Comparison of ENCODE assay signal across 15 mouse cellular contexts in the genomic region with DNA sequence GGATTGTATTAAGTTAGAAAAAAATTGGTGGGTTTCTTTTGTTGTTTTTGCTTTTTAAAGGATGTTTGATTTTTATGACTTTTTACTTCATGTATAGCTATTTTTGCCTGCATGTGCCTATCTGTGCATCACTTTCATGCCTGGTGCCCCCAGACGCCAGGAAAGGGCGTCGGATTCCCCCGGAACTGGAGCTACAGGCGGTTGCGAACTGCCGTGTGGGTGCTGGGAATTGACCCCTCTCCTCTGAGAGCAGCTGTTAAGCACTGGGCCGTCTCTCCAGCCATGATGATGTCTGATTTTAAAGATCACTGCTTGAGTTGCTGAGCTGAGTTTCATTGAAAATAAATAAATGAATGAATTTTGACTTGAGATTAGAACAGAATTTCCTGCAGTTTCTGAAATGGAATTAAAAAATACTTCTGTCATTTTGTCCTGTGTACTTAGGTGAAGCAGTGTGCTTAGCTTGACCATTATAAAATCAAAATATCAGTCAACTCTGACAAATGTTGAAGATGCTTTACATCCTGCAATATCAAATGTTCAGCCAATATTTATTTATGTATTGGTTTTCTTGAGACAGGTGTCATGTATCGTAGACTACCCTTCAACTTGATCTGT. TPM values are rescaled to one million over a fixed set of nuclear protein-coding genes. Genes with fewer than 3 reads are reported as not detected.
DNase-seq lines count a peak whose midpoint lies in the region; ATAC-seq lines count a peak whose summit lies in the region.
"Had no signal": no experiment of that assay in that cellular context is flagged by ENCODE, and none has a peak within 500 bp of the region (broad histone marks: within the 10 kb centered on the region; RNA-seq: fewer than 3 reads in every experiment).

A gene (plus strand): TSS at position 568 of the 618 bp plus-strand sequence.

- H3K9ac ChIP-seq in lung, embryonic 15.5 days = no peak within 1 kb of the TSS
- H3K9ac ChIP-seq in limb, embryonic 12.5 days (replicated peaks) = no peak within 1 kb of the TSS
- H3K9ac ChIP-seq: hindbrain, embryonic 13.5 days had no signal

- H3K4me1 ChIP-seq in heart, embryonic 10.5 days = peaks cover 56% of the 10 kb centered on the region
- H3K4me1 ChIP-seq in lung, embryonic 15.5 days = peaks cover 21% of the 10 kb centered on the region
- H3K4me1 ChIP-seq in embryonic facial prominence, embryonic 10.5 days = peaks cover 37% of the 10 kb centered on the region
- peaks cover 31% of the 10 kb centered on the region for H3K4me1 ChIP-seq in limb, embryonic 12.5 days (replicated peaks)
- H3K4me1 ChIP-seq: hindbrain, embryonic 13.5 days had no signal

- H3K9me3 ChIP-seq in heart, embryonic 10.5 days = no peaks in the 10 kb centered on the region
- no peaks in the 10 kb centered on the region for H3K9me3 ChIP-seq in lung, embryonic 15.5 days
- no peaks in the 10 kb centered on the region for H3K9me3 ChIP-seq in embryonic facial prominence, embryonic 10.5 days
- no peaks in the 10 kb centered on the region for H3K9me3 ChIP-seq in limb, embryonic 12.5 days
- H3K9me3 ChIP-seq: hindbrain, embryonic 13.5 days had no signal

- H3K4me3 ChIP-seq in heart, embryonic 10.5 days = no peak within 1 kb of the TSS
- no peak within 1 kb of the TSS for H3K4me3 ChIP-seq in lung, embryonic 15.5 days
- H3K4me3 ChIP-seq in embryonic facial prominence, embryonic 10.5 days = no peak within 1 kb of the TSS
- no peak within 1 kb of the TSS for H3K4me3 ChIP-seq in limb, embryonic 12.5 days (replicated peaks)
- H3K4me3 ChIP-seq: hindbrain, embryonic 13.5 days had no signal

- no peak within 1 kb of the TSS for H3K4me2 ChIP-seq in lung, embryonic 15.5 days
- H3K4me2 ChIP-seq in limb, embryonic 12.5 days = no peak within 1 kb of the TSS
- H3K4me2 ChIP-seq: hindbrain, embryonic 13.5 days had no signal

- H3K27ac ChIP-seq in heart, embryonic 10.5 days = peak within 1 kb of the TSS; percentile 89
- peak within 1 kb of the TSS; percentile 69 for H3K27ac ChIP-seq in lung, embryonic 15.5 days
- 0 out of 2 replicates have a peak within 1 kb of the TSS, but pooled peaks have one; percentile 61 for H3K27ac ChIP-seq in embryonic facial prominence, embryonic 10.5 days (replicated peaks)
- peak within 1 kb of the TSS; percentile 4; the same call in 1 of the 2 replicates for H3K27ac ChIP-seq in limb, embryonic 12.5 days
- H3K27ac ChIP-seq: hindbrain, embryonic 13.5 days had no signal

- intact Hi-C loops in heart, postnatal 14 days (cut with DNase I) = no loop called here

- no peak for DNase-seq in heart, embryonic 10.5 days (ENCODE audit: low spot score)
- DNase-seq in heart, postnatal 14 days = no peak
- no peak for DNase-seq in lung, postnatal 10 days
- DNase-seq in embryonic facial prominence, embryonic 10.5 days (ENCODE audit: low spot score) = no peak
- DNase-seq in B cell, adult 2 months = no peak
- DNase-seq in cerebellum, postnatal 4 days (ENCODE audit: low spot score in 2 of 2) = no peak
- DNase-seq: adrenal gland, adult 8-10 months; thymus, adult 2 months had no signal

- peaks cover 2% of the 10 kb centered on the region; the same call in 1 of the 2 replicates for H3K36me3 ChIP-seq in heart, embryonic 10.5 days
- H3K36me3 ChIP-seq in lung, embryonic 15.5 days = no peaks in the 10 kb centered on the region
- H3K36me3 ChIP-seq in embryonic facial prominence, embryonic 10.5 days (replicated peaks) = peaks cover 47% of the 10 kb centered on the region
- H3K36me3 ChIP-seq in limb, embryonic 12.5 days = peaks cover 69% of the 10 kb centered on the region
- H3K36me3 ChIP-seq: hindbrain, embryonic 13.5 days had no signal

- WGBS in heart, embryonic 10.5 days = 87% methylated on average over 9 of the region's 9 CpGs
- WGBS in lung, embryonic 15.5 days = 79% methylated on average over 9 of the region's 9 CpGs
- WGBS in embryonic facial prominence, embryonic 10.5 days = 85% methylated on average over 9 of the region's 9 CpGs
- WGBS in limb, embryonic 12.5 days = 86% methylated on average over 9 of the region's 9 CpGs

- ATAC-seq in lung, embryonic 15.5 days (ENCODE audit: borderline replicate concordance, extremely low read depth, low FRiP score, low TSS enrichment) = no peak
- no peak for ATAC-seq in limb, embryonic 12.5 days (ENCODE audit: insufficient number of reproducible peaks, insufficient read depth, low FRiP score, low TSS enrichment, low read depth)

- no peaks in the 10 kb centered on the region for H3K27me3 ChIP-seq in heart, embryonic 10.5 days (ENCODE audit: insufficient read depth, poor library complexity, severe bottlenecking)
- H3K27me3 ChIP-seq in lung, embryonic 15.5 days = no peaks in the 10 kb centered on the region
- no peaks in the 10 kb centered on the region for H3K27me3 ChIP-seq in embryonic facial prominence, embryonic 10.5 days (replicated peaks; ENCODE audit: low read depth, poor library complexity, severe bottlenecking)
- H3K27me3 ChIP-seq in limb, embryonic 12.5 days = no peaks in the 10 kb centered on the region
- H3K27me3 ChIP-seq: hindbrain, embryonic 13.5 days had no signal

RNA-seq across cellular contexts. Expression of the gene that starts here (rescaled TPM):
- not detected in 2 replicates for polyA plus RNA-seq in heart, embryonic 10.5 days (2016; fragmentation: Nextera tagmentation; extraction: Ambion mirVana)
- total RNA-seq in heart, postnatal 14 days (2021) = not detected
- polyA plus RNA-seq in lung, embryonic 15.5 days (2015; fragmentation: Nextera tagmentation; extraction: Ambion mirVana) = not detected in 2 replicates
- polyA plus RNA-seq in embryonic facial prominence, embryonic 10.5 days (2016; fragmentation: Nextera tagmentation; extraction: Ambion mirVana) = not detected in 2 replicates
- polyA plus RNA-seq in limb, embryonic 12.5 days (2016; fragmentation: Nextera tagmentation; extraction: Ambion mirVana) = not detected in 2 replicates
- total RNA-seq: adrenal gland, adult 8-10 months; layer of hippocampus, adult 8-10 months had no signal
- polyA plus RNA-seq: C2C12; cortical plate, adult 2 months; hindbrain, embryonic 13.5 days; limb, embryonic 14.5 days; thymus, adult 2 months had no signal

Comparison
In these comparisons a context has a peak if more than half of its experiments do, and no peak if none do; other contexts are left out.
1. H3K27ac ChIP-seq: peak in every context shown above with its lines; median percentile 89 in heart, embryonic 10.5 days; 69 in lung, embryonic 15.5 days; 61 in embryonic facial prominence, embryonic 10.5 days; 4 in limb, embryonic 12.5 days.